Comparison of ENCODE assay signal across 31 mouse cellular contexts in the genomic region with DNA sequence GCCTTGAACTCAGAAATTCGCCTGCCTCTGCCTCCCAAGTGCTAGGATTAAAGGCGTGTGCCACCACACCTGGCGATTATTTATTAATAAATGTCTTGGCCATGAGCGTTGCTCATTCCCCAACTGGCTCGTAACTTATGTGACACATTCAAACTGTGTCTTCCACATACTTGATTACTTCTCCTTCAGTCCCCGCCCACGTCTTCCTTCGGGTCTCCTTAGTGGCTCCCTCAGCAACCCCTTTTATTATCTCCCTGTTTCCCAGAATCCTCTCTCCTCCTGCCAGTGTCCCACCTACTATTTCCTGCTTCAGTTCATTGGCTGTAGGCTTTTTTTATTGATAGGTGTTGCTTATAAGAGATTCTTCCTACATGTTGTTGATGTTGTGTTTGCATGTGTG.
"Had no signal": no experiment of that assay in that cellular context is flagged by ENCODE, and none has a peak within 500 bp of the region (broad histone marks: within the 10 kb centered on the region; RNA-seq: fewer than 3 reads in every experiment).

No protein-coding gene starts in this region.

- H3K36me3 ChIP-seq: limb, embryonic 10.5 days; limb, embryonic 12.5 days; limb, embryonic 13.5 days; limb, embryonic 15.5 days; liver, embryonic 12.5 days; liver, embryonic 13.5 days; liver, embryonic 15.5 days; lung, embryonic 15.5 days had no signal

- H3K9ac ChIP-seq: limb, embryonic 12.5 days; limb, embryonic 13.5 days; limb, embryonic 15.5 days; liver, embryonic 12.5 days; liver, embryonic 13.5 days; liver, embryonic 14.5 days; liver, embryonic 15.5 days; liver, postnatal 0 days; lung, embryonic 14.5 days; lung, embryonic 15.5 days; midbrain, embryonic 12.5 days; midbrain, embryonic 13.5 days; midbrain, embryonic 15.5 days had no signal

- H3K4me3 ChIP-seq: limb, embryonic 10.5 days; limb, embryonic 12.5 days; limb, embryonic 13.5 days; limb, embryonic 15.5 days; liver, embryonic 12.5 days; liver, embryonic 13.5 days; liver, embryonic 15.5 days; lung, embryonic 15.5 days; megakaryocyte, embryonic 14.5 days; midbrain, embryonic 10.5 days; midbrain, embryonic 12.5 days; midbrain, embryonic 13.5 days; midbrain, embryonic 15.5 days; myocyte had no signal

- H3K27me3 ChIP-seq: midbrain, embryonic 12.5 days; midbrain, embryonic 13.5 days; midbrain, embryonic 15.5 days had no signal

- DNase-seq: left cerebral cortex, postnatal 4 days; liver; liver, embryonic 13.5 days; liver, postnatal 0 days; lung, adult 18-20 months; lung, adult 2 months; lung, embryonic 14.5 days; lung, postnatal 10 days; lung, postnatal 14 days; lung, postnatal 36 days; lung, postnatal 4 days; midbrain, embryonic 14.5 days had no signal

- H3K4me2 ChIP-seq: limb, embryonic 12.5 days; limb, embryonic 13.5 days; limb, embryonic 15.5 days; liver, embryonic 11.5 days; liver, embryonic 12.5 days; liver, embryonic 13.5 days; liver, embryonic 15.5 days; lung, embryonic 14.5 days; lung, embryonic 15.5 days; midbrain, embryonic 11.5 days; midbrain, embryonic 12.5 days; midbrain, embryonic 13.5 days; midbrain, embryonic 15.5 days had no signal

- H3K4me1 ChIP-seq: limb, embryonic 12.5 days; midbrain, embryonic 12.5 days had no signal

- H3K27ac ChIP-seq: limb, embryonic 10.5 days; limb, embryonic 12.5 days; limb, embryonic 13.5 days; limb, embryonic 15.5 days; liver, embryonic 12.5 days; liver, embryonic 13.5 days; liver, embryonic 14.5 days; liver, embryonic 15.5 days; lung, embryonic 15.5 days; macrophage; midbrain, embryonic 10.5 days; midbrain, embryonic 12.5 days; midbrain, embryonic 13.5 days; midbrain, embryonic 15.5 days had no signal

- H3K9me3 ChIP-seq: limb, embryonic 10.5 days; limb, embryonic 12.5 days; limb, embryonic 13.5 days; limb, embryonic 15.5 days; liver, embryonic 12.5 days; liver, embryonic 13.5 days; liver, embryonic 15.5 days; lung, embryonic 15.5 days; megakaryocyte, embryonic 14.5 days; midbrain, embryonic 10.5 days; midbrain, embryonic 12.5 days; midbrain, embryonic 13.5 days; midbrain, embryonic 15.5 days had no signal

- ATAC-seq: liver, embryonic 12.5 days; liver, postnatal 0 days; lung, postnatal 0 days; midbrain, embryonic 13.5 days; midbrain, embryonic 15.5 days; midbrain, embryonic 16.5 days had no signal
